Mouse (Mus musculus): ENCODE data around the gene Kazn. TPM values are rescaled to one million over a fixed set of nuclear protein-coding genes. Genes with fewer than 3 reads are reported as not detected.

Kazn gene
- polyA plus RNA-seq, 1 experiment from 2014 or later: 29.3 TPM

- Histone ChIP-seq H3K9ac (ENCODE audit: low read depth, low read length) (no peak overlapping the region), H3K27ac (ENCODE audit: low read length) (no peak overlapping the region), H3K4me3 (ENCODE audit: low read depth, low read length) (no peak overlapping the region), H3K36me3 (ENCODE audit: control insufficient read depth, insufficient read depth, low read length) (no peaks in the 10 kb centered on the region), H3K4me1 (ENCODE audit: control insufficient read depth, insufficient read depth, low read length) (no peaks in the 10 kb centered on the region), H3K4me2 (ENCODE audit: low read length) (no peak overlapping the region), H3K27me3 (ENCODE audit: control insufficient read depth, insufficient read depth, low read depth, low read length) (no peaks in the 10 kb centered on the region), H3K9me3 (replicated peaks; ENCODE audit: control insufficient read depth, low read length, poor library complexity, severe bottlenecking) (no peaks in the 10 kb centered on the region)
- ATAC-seq: no peak
- 57% methylated on average over 22 of the region's 22 CpGs for WGBS
Observed at GRCm38 (mm10) chr4:142052391-142053132, 186.6 kb downstream of the Kazn start.

Other genes with a start within 250 kb of the Kazn start
- 4.6 and 5.3 TPM in 2 replicates for gene Fhad1, start 224.3 kb downstream of the Kazn start, polyA plus RNA-seq (2015; fragmentation: Nextera tagmentation; extraction: Ambion mirVana)
- gene Tmem51, start 155.1 kb downstream of the Kazn start, polyA plus RNA-seq (2015; fragmentation: Nextera tagmentation; extraction: Ambion mirVana): 6.9 and 7.1 TPM in 2 replicates

Data from midbrain, embryonic 16.5 days (tissue).